Mouse (Mus musculus): ENCODE data around the gene Mia. TPM values are rescaled to one million over a fixed set of nuclear protein-coding genes. Genes with fewer than 3 reads are reported as not detected.

Mia gene
- total and polyA plus RNA-seq, 3 experiments: 0.44 to 2.0 (median 1.1) TPM

- H3K4me1 ChIP-seq (ENCODE audit: control insufficient read depth in 1 of 2, insufficient read depth in 2 of 2): peaks cover 11 to 59% of the 10 kb centered on the region in 2 experiments
- no peak overlapping the region for H3K9ac ChIP-seq (ENCODE audit: insufficient read depth, low read depth)
- no peak overlapping the region for H3K27ac ChIP-seq (ENCODE audit: insufficient read depth, low read depth)
- peaks cover 27% of the 10 kb centered on the region for H3K79me2 ChIP-seq (replicated peaks; ENCODE audit: control insufficient read depth, extremely low read depth, insufficient read depth, poor library complexity, severe bottlenecking)
- no peak overlapping the region for H3K4me2 ChIP-seq (ENCODE audit: insufficient read depth, low read depth, poor library complexity, severe bottlenecking)
- peaks cover 15 to 57% of the 10 kb centered on the region in 2 experiments for H3K36me3 ChIP-seq (replicated peaks in 1 of 2; ENCODE audit: control insufficient read depth in 1 of 2, insufficient read depth in 1 of 2, low read length in 1 of 2)
- H3K9me3 ChIP-seq (replicated peaks; ENCODE audit: low read length): no peaks in the 10 kb centered on the region
- H3K27me3 ChIP-seq (replicated peaks): no peaks in the 10 kb centered on the region
- dilution Hi-C loops (cut with MboI; ENCODE audit: extremely low pct_ligation_motif_present, extremely low pct_unique_long_range_greater_than_20kb, low sequenced_read_pairs): no loop called here
- in situ Hi-C loops (cut with MboI; ENCODE audit: low pct_ligation_motif_present, low pct_unique_long_range_greater_than_20kb, low sequenced_read_pairs): no loop called here
- DNase-seq (ENCODE audit: extremely low read depth): no peak
- H3K4me3 ChIP-seq (replicated peaks in 1 of 3; ENCODE audit: low read depth in 2 of 3, low read length in 2 of 3, poor library complexity in 1 of 3): no peak overlapping the region
- TF ChIP-seq JUN (IDR thresholded peaks at IDR 0.05; ENCODE audit: insufficient read depth, low read depth, low read length): no peak
- TF ChIP-seq IRF4 (IDR thresholded peaks at IDR 0.05; ENCODE audit: low read depth, low read length): no peak
- no peak for TF ChIP-seq USF1 (IDR thresholded peaks at IDR 0.05; ENCODE audit: low read depth, low read length)
- TF ChIP-seq UBTF (IDR thresholded peaks at IDR 0.05; ENCODE audit: low read depth, low read length): no peak
- no peak for TF ChIP-seq JUND (conservative IDR thresholded peaks at IDR 0.05; ENCODE audit: low read depth, low read length)
- TF ChIP-seq POLR2A (IDR thresholded peaks at IDR 0.05; ENCODE audit: low read depth, low read length): no peak
- TF ChIP-seq MAFK (IDR thresholded peaks at IDR 0.05; ENCODE audit: insufficient replicate concordance, low read length): no peak
- TF ChIP-seq SMC3 (IDR thresholded peaks at IDR 0.05; ENCODE audit: low read depth, low read length): no peak
- TF ChIP-seq MAX (IDR thresholded peaks at IDR 0.05; ENCODE audit: low read length): no peak
- TF ChIP-seq NELFE (IDR thresholded peaks at IDR 0.05; ENCODE audit: low read depth, low read length): no peak
- no peak for TF ChIP-seq RAD21 (IDR thresholded peaks at IDR 0.05; ENCODE audit: low read depth, low read length)
- no peak for TF ChIP-seq GABPA (IDR thresholded peaks at IDR 0.05; ENCODE audit: insufficient replicate concordance, low read depth, low read length)
- no peak for TF ChIP-seq MXI1 (IDR thresholded peaks at IDR 0.05; ENCODE audit: low read depth, low read length)
- no peak for TF ChIP-seq NRF1 (IDR thresholded peaks at IDR 0.05; ENCODE audit: low read depth, low read length)
Measured at GRCm38 (mm10) chr7:27197634-27198033, 16.7 kb upstream of the Mia start.

GRCm38 (mm10) chr7:27197136-27197535, 16.2 kb upstream of the Mia start:
- DNase-seq (ENCODE audit: extremely low read depth): no peak
- dilution Hi-C loops (cut with MboI; ENCODE audit: extremely low pct_ligation_motif_present, extremely low pct_unique_long_range_greater_than_20kb, low sequenced_read_pairs) (no loop called here), in situ Hi-C loops (cut with MboI; ENCODE audit: low pct_ligation_motif_present, low pct_unique_long_range_greater_than_20kb, low sequenced_read_pairs) (no loop called here)
- H3K27me3 ChIP-seq (replicated peaks): no peaks in the 10 kb centered on the region
- no peak overlapping the region for H3K4me3 ChIP-seq (replicated peaks in 1 of 3; ENCODE audit: low read depth in 2 of 3, low read length in 2 of 3, poor library complexity in 1 of 3)
- TF ChIP-seq BHLHE40 (IDR thresholded peaks at IDR 0.05; ENCODE audit: low read depth, low read length): no peak
- 0 out of 2 replicates have a peak, but pooled peaks have one; percentile 15 for TF ChIP-seq CHD2 (IDR thresholded peaks at IDR 0.05; ENCODE audit: low read length)
- H3K27ac ChIP-seq (ENCODE audit: insufficient read depth, low read depth): no peak overlapping the region
- H3K4me2 ChIP-seq (ENCODE audit: insufficient read depth, low read depth, poor library complexity, severe bottlenecking): peak overlapping the region; percentile 31; the same call in 1 of the 2 replicates
- H3K4me1 ChIP-seq (ENCODE audit: control insufficient read depth in 1 of 2, insufficient read depth in 2 of 2): peaks cover 13 to 64% of the 10 kb centered on the region in 2 experiments
- peaks cover 31% of the 10 kb centered on the region for H3K79me2 ChIP-seq (replicated peaks; ENCODE audit: control insufficient read depth, extremely low read depth, insufficient read depth, poor library complexity, severe bottlenecking)
- peaks cover 18 to 57% of the 10 kb centered on the region in 2 experiments for H3K36me3 ChIP-seq (replicated peaks in 1 of 2; ENCODE audit: control insufficient read depth in 1 of 2, insufficient read depth in 1 of 2, low read length in 1 of 2)
- H3K9me3 ChIP-seq (replicated peaks; ENCODE audit: low read length): no peaks in the 10 kb centered on the region
- H3K9ac ChIP-seq (ENCODE audit: insufficient read depth, low read depth): 0 out of 2 replicates have a peak overlapping the region, but pooled peaks have one; percentile 91
